Mouse (Mus musculus): ENCODE measurements around the gene Mrpl19.

DNA sequence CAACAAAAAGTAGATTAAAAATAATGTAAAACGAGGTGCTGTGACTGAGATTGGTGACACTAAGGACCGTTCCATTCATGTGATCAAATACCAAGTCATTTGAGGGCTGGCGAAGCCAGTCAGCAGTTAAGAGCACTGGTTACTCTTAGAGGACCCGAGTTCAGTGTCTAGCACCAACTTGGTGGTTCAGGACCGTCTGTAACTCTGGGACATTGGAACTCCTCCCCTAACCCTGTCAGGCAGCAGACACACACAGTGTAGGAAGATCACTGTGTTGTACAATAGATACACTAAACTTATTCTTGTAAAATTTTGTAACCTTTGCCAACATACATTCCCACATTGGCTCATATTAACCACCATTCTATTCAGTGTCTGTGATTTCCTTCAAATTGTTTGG, 41.5 kb downstream of the Mrpl19 start:
- TF ChIP-seq TAL1 (conservative IDR thresholded peaks at IDR 0.05; ENCODE audit: low read depth, low read length) (no peak), CTCF (IDR thresholded peaks at IDR 0.05; ENCODE audit: low read depth, low read length) (no peak)
